Mouse (Mus musculus) small intestine, adult 2 months (tissue): Measurements from ENCODE around the gene Phf2. TPM values are rescaled to one million over a fixed set of nuclear protein-coding genes. Genes with fewer than 3 reads are reported as not detected.
"Not testable (repeated sequence)": the region's sequence is repeated elsewhere in the genome, so short reads cannot be mapped to it uniquely, and the experiment has no call there.

Source experiments
- H3K27ac ChIP-seq: fragments of 200-500 bp; 2 replicates; pipeline ENCODE4 v1.5.1; 2012; ENCODE audit warnings: low read depth, low read length, control low read depth, inconsistent platforms; ENCODE audit not compliant: insufficient read depth
- H3K27me3 ChIP-seq: fragments of 200-500 bp; 2 replicates; pipeline ENCODE4 v1.6.1; 2012; ENCODE audit warnings: mild to moderate bottlenecking, moderate library complexity, low read length, inconsistent platforms; ENCODE audit not compliant: control insufficient read depth, insufficient read depth
- H3K36me3 ChIP-seq: fragments of 200-500 bp; 2 replicates; pipeline ENCODE4 v1.6.1; 2012; ENCODE audit warnings: mild to moderate bottlenecking, low read length, control low read depth, inconsistent platforms; ENCODE audit not compliant: control insufficient read depth, insufficient read depth
- H3K4me1 ChIP-seq: fragments of 200-500 bp; 2 replicates; pipeline ENCODE4 v1.6.1; 2012; ENCODE audit warnings: low read length, inconsistent platforms, mixed read lengths; ENCODE audit not compliant: control insufficient read depth, insufficient read depth, insufficient read length
- H3K4me3 ChIP-seq: fragments of 200-500 bp; 2 replicates; pipeline ENCODE4 v1.5.1; 2012; ENCODE audit warnings: low read depth, mild to moderate bottlenecking, control low read depth, inconsistent platforms, low read length, moderate library complexity
- CTCF ChIP-seq: fragments of 200-500 bp; IDR thresholded peaks from 2 replicates; pipeline ENCODE4 v1.5.1; 2012; ENCODE audit warnings: low read depth, mild to moderate bottlenecking, control low read depth, inconsistent platforms, low read length, moderate library complexity, mixed read lengths; ENCODE audit not compliant: insufficient replicate concordance, insufficient read length; ENCODE audit errors: extremely low read depth
- POLR2A ChIP-seq: fragments of 200-500 bp; IDR thresholded peaks from 2 replicates; pipeline ENCODE4 v1.6.1; 2012; ENCODE audit warnings: low read depth, mild to moderate bottlenecking, control low read depth, inconsistent platforms, low read length, moderate library complexity
- WGBS: fragments of 180-500 bp; shearing (Covaris S2); methylation state at CpG from one replicate; pipeline ENCODE4 v1.1.7; 2018; 5-methylcytosine and 5-hydroxymethylcytosine counted together
- polyA plus RNA-seq: library from polyadenylated mRNA; depleted of rRNA; stranded (reverse); fragments of >200 nt; gene quantifications from 2 replicates; pipeline ENCODE4 v1.2.3, GENCODE M21; 2012

Phf2 gene
- polyA plus RNA-seq, 1 experiment = 11.0 TPM

DNA sequence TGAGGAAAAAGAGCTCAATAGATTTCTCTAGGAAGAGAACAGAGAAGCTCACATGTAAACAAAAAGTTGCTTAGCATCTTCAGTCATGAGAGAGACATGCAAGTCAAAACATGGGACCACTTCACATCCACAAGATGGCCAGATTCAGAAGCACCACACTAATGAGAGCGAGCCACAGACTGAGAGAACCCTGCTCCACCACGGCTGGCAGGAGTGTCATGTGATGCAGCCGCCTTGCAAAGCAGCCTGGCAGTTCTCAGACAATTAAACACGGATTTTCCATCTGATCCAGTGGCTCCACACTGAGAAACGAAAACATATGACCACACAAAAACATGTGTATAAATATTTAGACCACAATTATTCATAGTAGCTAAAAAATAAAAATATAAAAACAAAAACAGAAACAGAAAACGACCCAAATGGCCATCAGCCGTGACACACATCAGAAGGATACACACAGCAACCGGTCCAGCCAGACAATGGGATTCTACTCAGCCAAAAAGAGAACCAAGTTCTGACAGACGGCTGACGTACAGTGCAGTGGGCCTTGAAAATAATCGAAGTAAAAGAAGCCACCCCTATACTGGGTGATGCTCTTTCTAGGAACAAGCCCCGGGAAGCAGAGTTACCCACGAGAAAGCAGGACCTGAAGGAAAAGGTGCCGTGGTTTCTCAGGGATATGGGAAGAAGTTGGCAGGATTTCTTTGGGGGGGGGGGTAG lies 40.2 kb downstream of the Phf2 start:
- no peaks in the 10 kb centered on the region for H3K4me1 ChIP-seq
- no peak for TF ChIP-seq CTCF
- TF ChIP-seq POLR2A = no peak
- H3K27ac ChIP-seq = no peak overlapping the region
- H3K36me3 ChIP-seq = peaks cover 31% of the 10 kb centered on the region
- WGBS = 80% methylated on average over 14 of the region's 14 CpGs
- H3K4me3 ChIP-seq = no peak overlapping the region
- no peaks in the 10 kb centered on the region for H3K27me3 ChIP-seq

DNA sequence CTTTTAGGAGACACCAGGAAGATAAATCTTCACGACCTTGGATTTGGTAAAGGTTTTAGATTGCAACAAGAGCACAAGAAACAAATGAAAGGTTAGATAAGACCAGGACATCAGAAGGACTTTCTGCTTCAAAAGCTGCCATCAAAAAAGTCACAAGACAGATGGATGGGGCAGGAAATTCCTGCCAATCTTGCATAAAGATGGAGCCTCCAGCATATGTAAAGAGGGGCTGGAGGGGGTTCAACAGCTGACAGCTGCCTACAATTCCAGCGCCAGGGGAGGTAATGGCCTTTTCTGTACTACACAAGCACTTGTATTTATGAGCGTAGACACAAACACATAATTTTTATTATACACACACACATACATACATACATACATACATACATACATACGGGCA lies 41.1 kb downstream of the Phf2 start:
- H3K36me3 ChIP-seq = peaks cover 34% of the 10 kb centered on the region
- no peaks in the 10 kb centered on the region for H3K4me1 ChIP-seq
- H3K4me3 ChIP-seq = no peak overlapping the region
- H3K27ac ChIP-seq = no peak overlapping the region
- WGBS = 86% methylated on average over 4 of the region's 4 CpGs
- TF ChIP-seq POLR2A (no peak), CTCF (no peak)
- no peaks in the 10 kb centered on the region for H3K27me3 ChIP-seq

DNA sequence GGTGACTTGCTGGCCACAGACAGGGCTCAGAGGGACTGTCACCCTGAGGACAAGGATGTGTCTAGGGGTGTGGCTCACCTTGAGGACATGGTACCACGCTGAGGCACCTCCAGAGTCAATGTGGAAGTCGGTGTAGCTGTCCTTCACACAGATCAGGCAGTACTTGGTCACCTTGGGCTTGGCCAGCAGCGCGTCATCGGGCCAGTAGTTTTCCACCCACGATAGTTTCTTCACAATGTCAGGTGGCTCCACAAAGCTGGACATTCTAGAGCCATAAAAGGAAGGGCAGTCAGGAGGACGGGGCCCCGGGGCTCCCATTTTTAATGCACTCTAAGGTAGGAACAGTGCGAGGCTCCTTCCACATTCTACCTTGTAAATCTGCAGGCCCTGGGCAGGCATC lies 48.0 kb downstream of the Phf2 start:
- H3K27ac ChIP-seq = no peak overlapping the region
- H3K27me3 ChIP-seq = no peaks in the 10 kb centered on the region
- no peak for TF ChIP-seq POLR2A
- no peak for TF ChIP-seq CTCF
- H3K36me3 ChIP-seq = peaks cover 57% of the 10 kb centered on the region
- no peaks in the 10 kb centered on the region for H3K4me1 ChIP-seq
- no peak overlapping the region for H3K4me3 ChIP-seq
- WGBS = 93% methylated on average over 9 of the region's 9 CpGs

DNA sequence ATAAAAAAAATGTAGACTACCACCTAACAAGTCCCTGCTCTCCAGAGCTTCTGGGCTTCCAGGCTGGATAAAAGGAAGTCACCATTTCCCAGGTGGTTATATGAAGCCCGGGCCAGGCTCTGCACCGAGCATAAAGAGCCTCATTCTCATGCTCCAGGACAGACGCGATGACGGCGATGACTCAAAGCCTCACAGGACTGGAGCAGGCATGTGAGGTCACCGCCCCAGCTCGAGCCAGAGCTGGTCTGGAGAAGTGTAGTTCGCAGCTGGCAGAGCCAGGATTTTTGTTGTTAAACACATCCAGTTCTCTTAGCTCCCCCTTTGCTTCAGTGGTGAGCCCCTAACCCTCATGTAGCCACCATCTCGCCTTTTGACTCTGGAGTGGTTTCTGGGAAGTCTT lies 48.6 kb downstream of the Phf2 start:
- Histone ChIP-seq H3K36me3 (peaks cover 57% of the 10 kb centered on the region), H3K4me1 (no peaks in the 10 kb centered on the region), H3K27me3 (no peaks in the 10 kb centered on the region), H3K4me3 (no peak overlapping the region), H3K27ac (no peak overlapping the region)
- TF ChIP-seq CTCF (no peak), POLR2A (no peak)
- WGBS = 92% methylated on average over 10 of the region's 10 CpGs

DNA sequence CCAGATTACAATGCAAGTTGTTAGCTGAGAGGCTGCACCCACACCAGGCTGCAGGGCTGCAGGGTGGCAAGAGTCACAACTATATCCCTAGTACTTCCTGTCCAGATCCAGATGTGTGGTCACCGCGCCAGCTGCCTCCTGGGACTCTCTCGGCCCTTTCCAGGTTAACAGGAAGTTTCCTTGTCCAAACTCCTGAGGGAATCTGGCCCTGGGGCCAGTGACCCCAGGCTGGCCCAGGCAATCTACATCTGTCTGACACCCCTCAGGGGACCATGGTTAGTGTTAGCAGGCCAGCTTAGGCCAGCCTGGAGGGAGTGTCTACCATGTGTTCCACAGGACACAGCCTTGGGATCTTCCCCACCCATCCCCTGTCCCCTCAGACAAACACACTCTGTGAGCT lies 51.8 kb downstream of the Phf2 start:
- Histone ChIP-seq H3K4me3 (no peak overlapping the region), H3K27me3 (no peaks in the 10 kb centered on the region), H3K4me1 (no peaks in the 10 kb centered on the region), H3K36me3 (peaks cover 61% of the 10 kb centered on the region), H3K27ac (no peak overlapping the region)
- 74% methylated on average over 3 of the region's 3 CpGs for WGBS
- no peak for TF ChIP-seq POLR2A
- no peak for TF ChIP-seq CTCF

DNA sequence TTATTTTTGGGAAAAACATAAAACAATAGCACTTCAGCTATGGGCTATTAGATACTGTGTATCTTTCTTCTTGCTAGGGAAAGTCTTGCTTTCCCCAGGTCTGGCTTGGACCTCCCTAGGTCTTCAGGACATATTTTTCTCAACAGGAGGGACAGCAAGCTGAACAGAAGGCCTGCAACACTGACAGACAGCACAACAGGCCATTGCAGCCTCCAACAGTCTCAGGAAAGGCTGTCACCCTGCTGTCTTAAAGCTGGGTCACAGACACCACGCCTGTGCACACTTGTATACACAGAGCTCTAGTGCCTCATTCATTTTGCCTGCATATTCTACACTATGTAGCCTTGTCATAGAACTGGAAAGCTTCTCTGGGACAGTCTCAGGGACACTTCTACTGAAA lies 56.5 kb downstream of the Phf2 start:
- Histone ChIP-seq H3K27ac (no peak overlapping the region), H3K4me1 (no peaks in the 10 kb centered on the region), H3K36me3 (peaks cover 57% of the 10 kb centered on the region), H3K27me3 (no peaks in the 10 kb centered on the region), H3K4me3 (no peak overlapping the region)
- no peak for TF ChIP-seq POLR2A
- TF ChIP-seq CTCF = no peak
- 97% methylated on average over 1 of the region's 1 CpGs for WGBS

DNA sequence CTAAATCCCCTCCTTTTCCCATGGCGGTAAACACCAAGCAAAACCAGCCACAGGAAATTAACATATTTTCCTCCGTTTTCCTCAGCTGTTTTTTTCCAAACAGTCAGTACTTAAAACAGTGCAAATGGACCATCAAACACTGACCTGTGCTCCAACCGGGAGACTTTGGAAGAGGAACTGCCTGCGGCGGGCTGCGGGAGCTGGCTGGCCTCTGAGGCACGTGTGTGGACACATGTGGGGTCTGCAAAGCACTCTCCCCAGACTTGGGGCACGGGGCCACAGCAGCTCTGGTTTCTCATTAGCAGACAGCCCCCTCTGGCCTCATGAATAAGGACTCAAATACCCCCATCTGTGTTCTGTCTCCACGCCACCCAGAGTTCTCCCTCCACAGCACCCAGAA lies 59.9 kb downstream of the Phf2 start:
- TF ChIP-seq POLR2A (no peak), CTCF (no peak)
- Histone ChIP-seq H3K27me3 (no peaks in the 10 kb centered on the region), H3K27ac (no peak overlapping the region), H3K4me1 (no peaks in the 10 kb centered on the region), H3K36me3 (peaks cover 40% of the 10 kb centered on the region), H3K4me3 (no peak overlapping the region)
- 88% methylated on average over 9 of the region's 9 CpGs for WGBS

DNA sequence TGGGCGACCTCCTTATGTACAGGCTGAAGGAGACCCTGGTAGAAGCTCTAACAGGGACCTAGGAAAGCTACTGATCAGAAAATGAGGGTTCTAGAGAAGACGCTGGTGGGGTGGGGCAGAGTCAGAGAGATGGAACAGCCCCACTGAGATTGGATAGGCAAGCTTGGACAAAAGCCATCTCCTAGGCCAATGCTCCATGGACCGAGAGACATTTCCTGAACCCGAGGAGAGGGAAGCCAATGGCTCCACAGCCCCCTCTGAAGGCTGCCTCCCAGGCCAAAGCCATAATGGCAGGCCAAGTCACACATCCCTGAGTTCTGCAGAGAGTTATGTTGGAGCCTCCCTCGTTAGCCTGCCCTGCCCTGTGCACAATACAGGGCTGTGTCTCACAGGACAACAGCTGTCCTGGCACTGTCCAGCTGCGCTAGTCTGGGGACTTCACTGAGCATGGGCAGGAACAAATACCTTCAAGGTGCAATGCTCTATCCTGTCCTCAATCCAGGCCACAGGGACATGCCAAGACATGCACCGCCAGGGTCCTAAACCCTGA lies 60.6 kb downstream of the Phf2 start:
- Histone ChIP-seq H3K4me1 (no peaks in the 10 kb centered on the region), H3K36me3 (peaks cover 41% of the 10 kb centered on the region)
- 80% methylated on average over 7 of the region's 7 CpGs for WGBS

DNA sequence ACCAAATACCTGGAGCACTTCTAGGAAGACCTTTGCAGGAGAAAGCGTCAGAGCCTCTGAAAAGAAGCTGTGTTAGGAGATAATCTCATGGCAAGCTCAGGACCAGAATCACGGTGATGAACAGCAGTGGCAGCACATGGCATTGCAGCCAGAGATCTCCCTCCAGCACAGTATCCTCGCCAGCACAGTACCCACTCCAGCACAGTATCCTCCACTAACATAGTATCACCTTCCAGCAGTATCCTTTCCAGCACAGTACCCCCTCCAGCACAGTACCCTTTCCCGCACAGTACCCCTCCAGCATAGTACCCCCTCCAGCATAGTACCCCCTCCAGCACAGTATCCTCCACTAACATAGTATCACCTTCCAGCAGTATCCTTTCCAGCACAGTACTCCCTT lies 61.3 kb downstream of the Phf2 start:
- peaks cover 44% of the 10 kb centered on the region for H3K36me3 ChIP-seq
- WGBS = 88% methylated on average over 4 of the region's 4 CpGs
- H3K27me3 ChIP-seq, H3K4me3 ChIP-seq, H3K4me1 ChIP-seq, H3K27ac ChIP-seq: not testable (repeated sequence)

More for the DNA sequence above, 60.6 kb downstream of the Phf2 start:
- TF ChIP-seq POLR2A = no peak
- TF ChIP-seq CTCF = no peak
- Histone ChIP-seq H3K27me3 (no peaks in the 10 kb centered on the region), H3K4me3 (no peak overlapping the region), H3K27ac (no peak overlapping the region)
